In genomic region chr2:173379736-173380135, GRCm38 (mm10) we compare ENCODE assay signal across 13 mouse cellular contexts.
DNase-seq lines count a peak whose midpoint lies in the region; ATAC-seq lines count a peak whose summit lies in the region.
"Had no signal": no experiment of that assay in that cellular context is flagged by ENCODE, and none has a peak within 500 bp of the region (broad histone marks: within the 10 kb centered on the region; RNA-seq: fewer than 3 reads in every experiment).

No protein-coding gene starts in this region.

- no peaks in the 10 kb centered on the region for H3K36me3 ChIP-seq in heart, embryonic 16.5 days (ENCODE audit: control insufficient read depth, insufficient read depth)
- H3K36me3 ChIP-seq in neural tube, embryonic 15.5 days: no peaks in the 10 kb centered on the region
- no peaks in the 10 kb centered on the region for H3K36me3 ChIP-seq in intestine, embryonic 15.5 days
- no peaks in the 10 kb centered on the region for H3K36me3 ChIP-seq in stomach, embryonic 15.5 days
- H3K36me3 ChIP-seq in midbrain, embryonic 15.5 days (replicated peaks): no peaks in the 10 kb centered on the region
- H3K36me3 ChIP-seq: G1E; hindbrain, embryonic 13.5 days; liver, embryonic 12.5 days had no signal

- H3K27me3 ChIP-seq in heart, embryonic 16.5 days (ENCODE audit: control insufficient read depth, insufficient read depth, low read length): no peaks in the 10 kb centered on the region
- no peaks in the 10 kb centered on the region for H3K27me3 ChIP-seq in neural tube, embryonic 15.5 days (replicated peaks)
- H3K27me3 ChIP-seq in intestine, embryonic 15.5 days (replicated peaks): no peaks in the 10 kb centered on the region
- no peaks in the 10 kb centered on the region for H3K27me3 ChIP-seq in stomach, embryonic 15.5 days (replicated peaks)
- no peaks in the 10 kb centered on the region for H3K27me3 ChIP-seq in midbrain, embryonic 15.5 days (replicated peaks)
- H3K27me3 ChIP-seq: hindbrain, embryonic 13.5 days; liver, embryonic 12.5 days had no signal

- peaks cover 16% of the 10 kb centered on the region for H3K4me1 ChIP-seq in heart, embryonic 16.5 days (ENCODE audit: control insufficient read depth, insufficient read depth, low read length)
- peaks cover 17% of the 10 kb centered on the region for H3K4me1 ChIP-seq in neural tube, embryonic 15.5 days
- H3K4me1 ChIP-seq in intestine, embryonic 15.5 days (replicated peaks): peaks cover 30% of the 10 kb centered on the region
- H3K4me1 ChIP-seq in stomach, embryonic 15.5 days: peaks cover 24% of the 10 kb centered on the region
- H3K4me1 ChIP-seq in midbrain, embryonic 15.5 days: peaks cover 4% of the 10 kb centered on the region; the same call in 1 of the 2 replicates

- no peak overlapping the region for H3K4me2 ChIP-seq in heart, embryonic 16.5 days (ENCODE audit: low read depth, low read length)
- H3K4me2 ChIP-seq in neural tube, embryonic 15.5 days: no peak overlapping the region
- H3K4me2 ChIP-seq in intestine, embryonic 15.5 days (replicated peaks): no peak overlapping the region
- no peak overlapping the region for H3K4me2 ChIP-seq in stomach, embryonic 15.5 days
- H3K4me2 ChIP-seq in midbrain, embryonic 15.5 days: no peak overlapping the region
- H3K4me2 ChIP-seq: hindbrain, embryonic 13.5 days; liver, embryonic 12.5 days had no signal

- H3K9me3 ChIP-seq in heart, embryonic 16.5 days (replicated peaks; ENCODE audit: control insufficient read depth, low read length): no peaks in the 10 kb centered on the region
- H3K9me3 ChIP-seq in neural tube, embryonic 15.5 days (replicated peaks): no peaks in the 10 kb centered on the region
- no peaks in the 10 kb centered on the region for H3K9me3 ChIP-seq in intestine, embryonic 15.5 days
- no peaks in the 10 kb centered on the region for H3K9me3 ChIP-seq in stomach, embryonic 15.5 days
- no peaks in the 10 kb centered on the region for H3K9me3 ChIP-seq in midbrain, embryonic 15.5 days
- H3K9me3 ChIP-seq: hindbrain, embryonic 13.5 days; liver, embryonic 12.5 days had no signal

- no peak overlapping the region for H3K4me3 ChIP-seq in heart, embryonic 16.5 days (ENCODE audit: low read length)
- no peak overlapping the region for H3K4me3 ChIP-seq in neural tube, embryonic 15.5 days (replicated peaks)
- H3K4me3 ChIP-seq in intestine, embryonic 15.5 days (replicated peaks): no peak overlapping the region
- no peak overlapping the region for H3K4me3 ChIP-seq in stomach, embryonic 15.5 days (replicated peaks)
- H3K4me3 ChIP-seq in midbrain, embryonic 15.5 days: no peak overlapping the region
- H3K4me3 ChIP-seq: hindbrain, embryonic 13.5 days; liver, embryonic 12.5 days had no signal

- DNase-seq in heart, adult 18-20 months: no peak
- DNase-seq in neural tube, embryonic 10.5 days (ENCODE audit: extremely low spot score, low spot score): no peak
- DNase-seq in c-Kit-positive CD71-positive TER-119-positive erythroid progenitor cells, embryonic 14.5 days (ENCODE audit: low spot score): no peak
- DNase-seq: cerebellum, adult 11 months; right cerebral cortex, postnatal 14 days had no signal

- no peak overlapping the region for H3K9ac ChIP-seq in heart, embryonic 16.5 days (ENCODE audit: low read length)
- no peak overlapping the region for H3K9ac ChIP-seq in neural tube, embryonic 15.5 days (replicated peaks)
- no peak overlapping the region for H3K9ac ChIP-seq in intestine, embryonic 15.5 days
- no peak overlapping the region for H3K9ac ChIP-seq in stomach, embryonic 15.5 days
- H3K9ac ChIP-seq in midbrain, embryonic 15.5 days: no peak overlapping the region
- H3K9ac ChIP-seq: hindbrain, embryonic 13.5 days; liver, embryonic 12.5 days had no signal

- peak overlapping the region; percentile 54 for H3K27ac ChIP-seq in heart, embryonic 16.5 days (ENCODE audit: low read length)
- 0 out of 2 replicates have a peak overlapping the region, but pooled peaks have one; percentile 5 for H3K27ac ChIP-seq in neural tube, embryonic 15.5 days (replicated peaks)
- peak overlapping the region; percentile 76 for H3K27ac ChIP-seq in intestine, embryonic 15.5 days
- peak overlapping the region; percentile 83 for H3K27ac ChIP-seq in stomach, embryonic 15.5 days
- no peak overlapping the region for H3K27ac ChIP-seq in midbrain, embryonic 15.5 days
- H3K27ac ChIP-seq: hindbrain, embryonic 13.5 days; liver, embryonic 12.5 days had no signal

- no peak for ATAC-seq in heart, embryonic 16.5 days (replicated peaks; ENCODE audit: extremely low read depth, insufficient read depth, low FRiP score)
- ATAC-seq in neural tube, embryonic 15.5 days (ENCODE audit: low FRiP score): no peak
- no peak for ATAC-seq in intestine, embryonic 15.5 days
- no peak for ATAC-seq in stomach, embryonic 15.5 days (ENCODE audit: insufficient read depth, low FRiP score, low read depth)
- ATAC-seq in midbrain, embryonic 15.5 days (replicated peaks): no peak
- ATAC-seq: liver, embryonic 12.5 days had no signal

- 97% methylated on average over 1 of the region's 1 CpGs for WGBS in heart, embryonic 16.5 days
- WGBS in neural tube, embryonic 15.5 days: 100% methylated on average over 1 of the region's 1 CpGs
- 73% methylated on average over 1 of the region's 1 CpGs for WGBS in intestine, embryonic 15.5 days
- WGBS in stomach, embryonic 15.5 days: 72% methylated on average over 1 of the region's 1 CpGs
- 87% methylated on average over 1 of the region's 1 CpGs for WGBS in midbrain, embryonic 15.5 days
